Mouse (Mus musculus) heart, postnatal 0 days (tissue): ENCODE measurements around the gene Zmiz1. TPM values are rescaled to one million over a fixed set of nuclear protein-coding genes. Genes with fewer than 3 reads are reported as not detected.

Experiments
- ATAC-seq: fragments of 200-750 bp; cut with Nextera tagmentation; 2 replicates; pipeline ENCODE4 v1.8.0; 2017; ENCODE audit warnings: low read depth, moderate number of reproducible peaks, moderate library complexity; ENCODE audit not compliant: insufficient read depth
- DNase-seq: peaks from one replicate; pipeline ENCODE4 v3.0.0-alpha.2; 2016; ENCODE audit warnings: low spot score
- H3K27ac ChIP-seq: fragments of 300-500 bp; sonication (generic); 2 replicates; pipeline ENCODE4 v1.5.1; 2014; ENCODE audit warnings: low read depth, mild to moderate bottlenecking
- H3K27me3 ChIP-seq: fragments of 300-500 bp; sonication (generic); 2 replicates; pipeline ENCODE4 v1.6.1; 2014; ENCODE audit warnings: low read length, mixed read lengths; ENCODE audit not compliant: control insufficient read depth, insufficient read depth
- H3K36me3 ChIP-seq: fragments of 300-500 bp; sonication (generic); replicated peaks from 2 replicates; pipeline ENCODE4 v1.6.1; 2014; ENCODE audit warnings: low read length, mixed read lengths; ENCODE audit not compliant: control insufficient read depth, insufficient read depth
- H3K4me1 ChIP-seq: fragments of 300-500 bp; sonication (generic); 2 replicates; pipeline ENCODE4 v1.6.1; 2014; ENCODE audit warnings: antibody characterized with exemption; ENCODE audit not compliant: control insufficient read depth, insufficient read depth
- H3K4me2 ChIP-seq: fragments of 300-500 bp; sonication (generic); 2 replicates; pipeline ENCODE4 v1.6.1; 2014; ENCODE audit warnings: low read depth, mild to moderate bottlenecking, low read length, moderate library complexity
- H3K4me3 ChIP-seq: fragments of 300-500 bp; sonication (generic); 2 replicates; pipeline ENCODE4 v1.5.1; 2014; ENCODE audit warnings: low read depth, low read length
- H3K9ac ChIP-seq: fragments of 300-500 bp; sonication (generic); replicated peaks from 2 replicates; pipeline ENCODE4 v1.6.1; 2014; ENCODE audit warnings: low read depth, low read length, mixed read lengths
- H3K9me3 ChIP-seq: fragments of 300-500 bp; sonication (generic); replicated peaks from 2 replicates; pipeline ENCODE4 v1.6.1; 2016; ENCODE audit warnings: low read length; ENCODE audit not compliant: control insufficient read depth
- CTCF ChIP-seq: IDR thresholded peaks from 2 replicates; pipeline ENCODE4 v1.5.1; 2016; ENCODE audit warnings: antibody characterized with exemption, control low read depth, low read depth
- EP300 ChIP-seq: IDR thresholded peaks from 2 replicates; pipeline ENCODE4 v1.6.1; 2016; ENCODE audit warnings: antibody characterized with exemption, low read depth
- WGBS: fragments of 180-500 bp; shearing (Covaris S2); extraction: QIAGEN DNeasy Blood & Tissue Kit; methylation state at CpG from one replicate; pipeline ENCODE4 v1.1.7; 2014; 5-methylcytosine and 5-hydroxymethylcytosine counted together
- polyA plus RNA-seq: library from polyadenylated mRNA; unstranded; fragments of >200 nt; fragmentation: Nextera tagmentation; extraction: Ambion mirVana; gene quantifications from 2 replicates; pipeline ENCODE4 v1.2.1, GENCODE M21; 2015
- total RNA-seq: library from RNA; depleted of rRNA; stranded (reverse); fragments of >200 nt; gene quantifications from 2 replicates; pipeline ENCODE4 v1.2.3, GENCODE M21; 2014; ENCODE audit warnings: low replicate concordance

Zmiz1 gene
- total and polyA plus RNA-seq, 2 experiments from 2014 or later = 13.8 to 41.0 TPM

GRCm38 (mm10) chr14:25645717-25646116 is 186.7 kb downstream of the Zmiz1 start:
- H3K27ac ChIP-seq = peak overlapping the region; percentile 5; the same call in 1 of the 2 replicates
- H3K4me2 ChIP-seq = no peak overlapping the region
- no peak overlapping the region for H3K4me3 ChIP-seq
- no peak for DNase-seq
- H3K9ac ChIP-seq = no peak overlapping the region
- ATAC-seq = no peak
- peaks cover 69% of the 10 kb centered on the region for H3K36me3 ChIP-seq
- H3K27me3 ChIP-seq = no peaks in the 10 kb centered on the region
- peaks cover 5% of the 10 kb centered on the region for H3K4me1 ChIP-seq
- no peaks in the 10 kb centered on the region for H3K9me3 ChIP-seq
- 78% methylated on average over 9 of the region's 9 CpGs for whole genome bisulfite sequencing
- TF ChIP-seq EP300 (no peak), CTCF (no peak)

GRCm38 (mm10) chr14:25646161-25646621 is 187.2 kb downstream of the Zmiz1 start:
- 49% methylated on average over 2 of the region's 2 CpGs for WGBS
- DNase-seq (peak; percentile 75), ATAC-seq (peak; percentile 77)
- peak; percentile 96 for TF ChIP-seq CTCF
- peak; percentile 56; the same call in 1 of the 2 replicates for TF ChIP-seq EP300
- Histone ChIP-seq H3K36me3 (peaks cover 74% of the 10 kb centered on the region), H3K4me1 (peaks cover under 1% of the 10 kb centered on the region), H3K27ac (peak overlapping the region; percentile 5; the same call in 1 of the 2 replicates), H3K9me3 (no peaks in the 10 kb centered on the region), H3K27me3 (no peaks in the 10 kb centered on the region), H3K4me2 (no peak overlapping the region), H3K4me3 (no peak overlapping the region), H3K9ac (no peak overlapping the region)

GRCm38 (mm10) chr14:25651131-25651530 is 192.1 kb downstream of the Zmiz1 start:
- WGBS = 94% methylated on average over 4 of the region's 4 CpGs

GRCm38 (mm10) chr14:25651905-25652304 is 192.9 kb downstream of the Zmiz1 start:
- no peak overlapping the region for H3K4me3 ChIP-seq
- no peak overlapping the region for H3K9ac ChIP-seq
- H3K27ac ChIP-seq = no peak overlapping the region
- no peak overlapping the region for H3K4me2 ChIP-seq
- ATAC-seq (no peak), DNase-seq (no peak)
- H3K4me1 ChIP-seq = no peaks in the 10 kb centered on the region
- 86% methylated on average over 9 of the region's 9 CpGs for WGBS
- TF ChIP-seq CTCF (no peak), EP300 (no peak)
- H3K36me3 ChIP-seq = peaks cover 100% of the 10 kb centered on the region
- no peaks in the 10 kb centered on the region for H3K27me3 ChIP-seq
- H3K9me3 ChIP-seq = no peaks in the 10 kb centered on the region

More at GRCm38 (mm10) chr14:25651131-25651530, 192.1 kb downstream of the Zmiz1 start:
- H3K4me1 ChIP-seq = no peaks in the 10 kb centered on the region
- H3K27me3 ChIP-seq = no peaks in the 10 kb centered on the region
- H3K9me3 ChIP-seq = no peaks in the 10 kb centered on the region
- no peak overlapping the region for H3K4me2 ChIP-seq
- peaks cover 97% of the 10 kb centered on the region for H3K36me3 ChIP-seq
- TF ChIP-seq EP300 = no peak
- no peak for TF ChIP-seq CTCF
- no peak for ATAC-seq
- no peak overlapping the region for H3K27ac ChIP-seq
- no peak overlapping the region for H3K9ac ChIP-seq
- H3K4me3 ChIP-seq = no peak overlapping the region
- DNase-seq = no peak

- Histone ChIP-seq H3K4me1 (no peaks in the 10 kb centered on the region), H3K36me3 (peaks cover 100% of the 10 kb centered on the region), H3K27ac (no peak overlapping the region), H3K9ac (no peak overlapping the region), H3K9me3 (no peaks in the 10 kb centered on the region), H3K4me2 (no peak overlapping the region), H3K4me3 (no peak overlapping the region), H3K27me3 (no peaks in the 10 kb centered on the region)
- DNase-seq (no peak), ATAC-seq (no peak)
- WGBS = 86% methylated on average over 14 of the region's 14 CpGs
- TF ChIP-seq EP300 (no peak), CTCF (no peak)
These were observed 195.6 kb downstream of the Zmiz1 start for GRCm38 (mm10) chr14:25654401-25655197.
